11 mouse cellular contexts compared by ENCODE assay signal in genomic region chr11:85714312-85714931, GRCm38 (mm10).
DNase-seq lines count a peak whose midpoint lies in the region; ATAC-seq lines count a peak whose summit lies in the region.
"Had no signal": no experiment of that assay in that cellular context is flagged by ENCODE, and none has a peak within 500 bp of the region (broad histone marks: within the 10 kb centered on the region; RNA-seq: fewer than 3 reads in every experiment).

No protein-coding gene starts in this region.

- H3K27ac ChIP-seq in kidney, embryonic 16.5 days (ENCODE audit: low read length): peak overlapping the region; percentile 86; the same call in 1 of the 2 replicates
- peak overlapping the region; percentile 69 for H3K27ac ChIP-seq in limb, embryonic 11.5 days (replicated peaks; ENCODE audit: low read depth, low read length)
- H3K27ac ChIP-seq: forebrain, embryonic 15.5 days had no signal

- 25% methylated on average over 7 of the region's 7 CpGs for WGBS in kidney, embryonic 16.5 days
- WGBS in limb, embryonic 11.5 days: 9% methylated on average over 7 of the region's 7 CpGs

- H3K4me1 ChIP-seq in kidney, embryonic 16.5 days (ENCODE audit: insufficient read depth, low read length): peaks cover 35% of the 10 kb centered on the region
- H3K4me1 ChIP-seq in limb, embryonic 11.5 days (ENCODE audit: control insufficient read depth, insufficient read depth, low read length): peaks cover 45% of the 10 kb centered on the region

- H3K36me3 ChIP-seq in kidney, embryonic 16.5 days (ENCODE audit: insufficient read depth, low read length): no peaks in the 10 kb centered on the region
- no peaks in the 10 kb centered on the region for H3K36me3 ChIP-seq in limb, embryonic 11.5 days (ENCODE audit: control insufficient read depth, insufficient read depth, low read length)
- H3K36me3 ChIP-seq: forebrain, embryonic 15.5 days; limb, embryonic 15.5 days had no signal

- ATAC-seq in kidney, embryonic 16.5 days (ENCODE audit: low FRiP score, low TSS enrichment): no peak
- ATAC-seq in limb, embryonic 11.5 days (ENCODE audit: insufficient number of reproducible peaks, low FRiP score, low TSS enrichment, low read depth): no peak
- ATAC-seq: forebrain, embryonic 15.5 days had no signal

- no peaks in the 10 kb centered on the region; the same call in 1 of the 2 replicates for H3K27me3 ChIP-seq in kidney, embryonic 16.5 days (ENCODE audit: insufficient read depth, low read length)
- no peaks in the 10 kb centered on the region for H3K27me3 ChIP-seq in limb, embryonic 11.5 days (ENCODE audit: control insufficient read depth, insufficient read depth, low read length)

- peak; percentile 55 to 85 for DNase-seq in adrenal gland, adult (ENCODE audit: inconsistent age in 2 of 2, low spot score in 1 of 2)
- DNase-seq in adrenal gland, adult 18-20 months (ENCODE audit: low spot score in 2 of 2): no peak
- no peak for DNase-seq in kidney, adult 11 months
- DNase-seq in ZHBTc4 (ENCODE audit: low read depth, low spot score): peak; percentile 90
- DNase-seq in limb, embryonic 11.5 days (ENCODE audit: low spot score): peak; percentile 56
- no peak for DNase-seq in ovary, postnatal 10 days (ENCODE audit: low spot score)
- DNase-seq in testis, postnatal 10 days (ENCODE audit: low spot score): no peak
- DNase-seq: cerebellum, adult 9-11 months had no signal

- no peak overlapping the region for H3K9ac ChIP-seq in kidney, embryonic 16.5 days (replicated peaks; ENCODE audit: low read length)
- no peak overlapping the region for H3K9ac ChIP-seq in limb, embryonic 11.5 days (ENCODE audit: low read length)
- H3K9ac ChIP-seq: forebrain, embryonic 15.5 days; limb, embryonic 15.5 days had no signal

- H3K4me3 ChIP-seq in kidney, embryonic 16.5 days (ENCODE audit: low read length): no peak overlapping the region
- H3K4me3 ChIP-seq in limb, embryonic 11.5 days (ENCODE audit: low read depth, low read length): no peak overlapping the region
- H3K4me3 ChIP-seq: forebrain, embryonic 15.5 days; limb, embryonic 15.5 days had no signal

- no peak overlapping the region for H3K4me2 ChIP-seq in kidney, embryonic 16.5 days (replicated peaks; ENCODE audit: low read depth, low read length)
- no peak overlapping the region; the same call in 1 of the 2 replicates for H3K4me2 ChIP-seq in limb, embryonic 11.5 days (ENCODE audit: low read depth, severe bottlenecking)
- H3K4me2 ChIP-seq: forebrain, embryonic 15.5 days had no signal

- H3K9me3 ChIP-seq in kidney, embryonic 16.5 days (ENCODE audit: low read length): no peaks in the 10 kb centered on the region
- no peaks in the 10 kb centered on the region for H3K9me3 ChIP-seq in limb, embryonic 11.5 days (ENCODE audit: control insufficient read depth, low read length)
- H3K9me3 ChIP-seq: forebrain, embryonic 15.5 days; limb, embryonic 15.5 days had no signal

Comparison
In these comparisons a context has a peak if more than half of its experiments do, and no peak if none do; other contexts are left out.
1. DNase-seq: peak in adrenal gland, adult (2 of 2), ZHBTc4 (single experiment) and limb, embryonic 11.5 days (single experiment); none in adrenal gland, adult 18-20 months (0 of 2), kidney, adult 11 months (single experiment), ovary, postnatal 10 days (single experiment) and testis, postnatal 10 days (single experiment).